Mouse (Mus musculus): Measurements from ENCODE around the gene Gm5089.

Gm5089 gene

GRCm38 (mm10) chr14:122477971-122478573 lies 27.2 kb upstream of the Gm5089 start:
- no peak for DNase-seq (ENCODE audit: low spot score)

- DNase-seq (ENCODE audit: low spot score) = no peak
These were observed 26.4 kb upstream of the Gm5089 start for GRCm38 (mm10) chr14:122477261-122477671.

- no peak for DNase-seq (ENCODE audit: low spot score)
These were observed 25.9 kb upstream of the Gm5089 start for GRCm38 (mm10) chr14:122476822-122477215.

- no peak for DNase-seq (ENCODE audit: low spot score)
These were observed 25.3 kb upstream of the Gm5089 start for GRCm38 (mm10) chr14:122476041-122476821.

- no peak for DNase-seq (ENCODE audit: low spot score)
These were observed 24.7 kb upstream of the Gm5089 start for GRCm38 (mm10) chr14:122475557-122476040.

GRCm38 (mm10) chr14:122474891-122475556 lies 24.1 kb upstream of the Gm5089 start, which contains the start of gene Zic2:
Zic2 (plus strand) TSS chr14:122475435.
- no peak for DNase-seq (ENCODE audit: low spot score)

- no peak for DNase-seq (ENCODE audit: low spot score)
These were observed 23.4 kb upstream of the Gm5089 start for GRCm38 (mm10) chr14:122474041-122474890.

GRCm38 (mm10) chr14:122473211-122473751 lies 22.4 kb upstream of the Gm5089 start:
- no peak for DNase-seq (ENCODE audit: low spot score)

GRCm38 (mm10) chr14:122472647-122473046 lies 21.7 kb upstream of the Gm5089 start:
- DNase-seq (ENCODE audit: low spot score) = no peak

- no peak for DNase-seq (ENCODE audit: low spot score)
These were observed 21.2 kb upstream of the Gm5089 start for GRCm38 (mm10) chr14:122472161-122472560.

- no peak for DNase-seq (ENCODE audit: low spot score)
These were observed 20.7 kb upstream of the Gm5089 start for GRCm38 (mm10) chr14:122471449-122472085.

GRCm38 (mm10) chr14:122468971-122469755 lies 18.2 kb upstream of the Gm5089 start:
- DNase-seq (ENCODE audit: low spot score) = no peak

- DNase-seq (ENCODE audit: low spot score) = no peak
These were observed 17.3 kb upstream of the Gm5089 start for GRCm38 (mm10) chr14:122467926-122468841.

- DNase-seq (ENCODE audit: low spot score) = no peak
These were observed 15.9 kb upstream of the Gm5089 start for GRCm38 (mm10) chr14:122466756-122467362.

- no peak for DNase-seq (ENCODE audit: low spot score)
These were observed 15.1 kb upstream of the Gm5089 start for GRCm38 (mm10) chr14:122465931-122466490.

- DNase-seq (ENCODE audit: low spot score) = no peak
These were observed 14.1 kb upstream of the Gm5089 start, which contains the start of gene Zic5 for GRCm38 (mm10) chr14:122464763-122465741. Zic5 (minus strand) TSS chr14:122465677.

- no peak for DNase-seq (ENCODE audit: low spot score)
These were observed 13.4 kb upstream of the Gm5089 start for GRCm38 (mm10) chr14:122464351-122464762.
